Mouse (Mus musculus) embryo, embryonic 10.5 days (tissue): ENCODE measurements at regions not wholly inside any gene's neighbourhood (a gene's known extent, or its start where the extent isn't known, plus 50 kb on each side); places are given as distances from the start of the nearest gene placed in this dataset.
"Not testable (repeated sequence)": the region's sequence is repeated elsewhere in the genome, so short reads cannot be mapped to it uniquely, and the experiment has no call there.

ENCODE experiments used
- DNase-seq: peaks from one replicate; pipeline ENCODE4 v3.0.0-alpha.2; 2015; ENCODE audit warnings: low spot score

DNA sequence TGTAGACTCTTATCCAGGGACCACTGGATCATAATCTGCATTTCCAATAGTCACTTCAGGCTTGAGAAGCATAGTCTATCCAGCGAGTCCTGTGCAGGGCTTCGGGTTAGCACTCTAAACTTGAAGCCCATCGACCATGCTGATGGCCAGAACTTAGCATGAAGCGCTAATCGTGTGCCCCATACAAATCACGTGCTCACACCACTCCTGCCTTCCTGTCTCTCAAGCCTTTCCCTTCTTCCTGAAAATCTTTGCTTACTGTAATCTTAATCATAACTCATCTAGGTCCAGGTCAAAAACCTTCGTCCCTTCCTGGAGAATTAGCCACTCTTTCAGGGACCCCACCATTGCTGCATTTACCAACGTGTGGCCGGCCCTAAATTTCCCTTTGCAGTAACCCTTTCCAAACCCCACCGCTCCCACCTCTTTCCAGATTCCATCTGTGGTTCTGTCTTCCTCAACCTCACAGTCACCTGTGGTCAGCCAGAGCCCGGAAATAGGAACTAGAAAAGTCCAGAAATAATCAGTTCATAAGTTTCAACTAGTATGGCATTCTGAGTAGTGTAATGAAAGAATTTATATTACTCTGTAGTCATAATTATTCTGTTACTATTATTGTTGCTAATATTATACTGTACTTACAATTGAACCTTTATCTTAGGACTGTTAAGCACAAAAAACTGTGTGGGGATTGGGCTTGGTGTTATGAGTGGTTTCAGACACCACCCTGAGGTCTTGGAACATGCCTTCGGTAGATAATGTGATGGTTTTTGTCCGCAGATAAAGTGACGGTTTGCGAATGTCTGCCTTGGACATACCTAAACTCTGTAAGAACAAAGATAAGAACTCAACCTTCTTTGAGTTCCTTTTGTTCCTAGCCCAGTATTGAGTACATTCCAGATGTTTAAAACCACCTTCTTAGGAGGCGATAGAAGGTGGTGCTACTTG, 57.3 kb upstream of the Slc1a3 start:
- no peak for DNase-seq

- not testable (repeated sequence) for DNase-seq
Measured at GRCm38 (mm10) chr15:8766208-8766607, 55.6 kb upstream of the Slc1a3 start.

- peak; percentile 46 for DNase-seq
Measured at GRCm38 (mm10) chr15:8761741-8762271, 51.2 kb upstream of the Slc1a3 start.

- no peak for DNase-seq
Measured at GRCm38 (mm10) chr15:8761132-8761531, 50.6 kb upstream of the Slc1a3 start.
